Mouse (Mus musculus): ENCODE measurements around the gene Nostrin. TPM values are rescaled to one million over a fixed set of nuclear protein-coding genes. Genes with fewer than 3 reads are reported as not detected.

Gene Nostrin
- total and polyA plus RNA-seq, 3 experiments, result 0.24 to 2.5 (median 0.29) TPM

GRCm38 (mm10) chr2:69140816-69141215, 5.2 kb downstream of the Nostrin start:
- TF ChIP-seq ZNF384 (IDR thresholded peaks at IDR 0.05; ENCODE audit: low read depth, low read length), result no peak
- TF ChIP-seq ZMIZ1 (IDR thresholded peaks at IDR 0.05; ENCODE audit: low read depth, low read length), result no peak
- TF ChIP-seq MYC (IDR thresholded peaks at IDR 0.05; ENCODE audit: low read depth, low read length), result no peak
- TF ChIP-seq EP300 (IDR thresholded peaks at IDR 0.05; ENCODE audit: low read length), result no peak
- no peak for TF ChIP-seq GABPA (IDR thresholded peaks at IDR 0.05; ENCODE audit: insufficient replicate concordance, low read depth, low read length)
- Histone ChIP-seq H3K79me2 (replicated peaks; ENCODE audit: control insufficient read depth, extremely low read depth, insufficient read depth, poor library complexity, severe bottlenecking) (no peaks in the 10 kb centered on the region), H3K4me1 (ENCODE audit: control insufficient read depth in 1 of 2, insufficient read depth in 2 of 2) (peaks cover 2 to 3% of the 10 kb centered on the region in 2 experiments; a peak in 1 of 4 replicates), H3K27ac (ENCODE audit: insufficient read depth, low read depth) (no peak overlapping the region), H3K9ac (ENCODE audit: insufficient read depth, low read depth) (no peak overlapping the region), H3K9me3 (replicated peaks; ENCODE audit: low read length) (no peaks in the 10 kb centered on the region), H3K27me3 (replicated peaks) (no peaks in the 10 kb centered on the region), H3K4me3 (replicated peaks in 1 of 3; ENCODE audit: low read depth in 2 of 3, low read length in 2 of 3, poor library complexity in 1 of 3) (no peak overlapping the region), H3K36me3 (replicated peaks in 1 of 2; ENCODE audit: control insufficient read depth in 1 of 2, insufficient read depth in 1 of 2, low read length in 1 of 2) (no peaks in the 10 kb centered on the region), H3K4me2 (ENCODE audit: insufficient read depth, low read depth, poor library complexity, severe bottlenecking) (no peak overlapping the region)
- no peak for DNase-seq (ENCODE audit: extremely low read depth)
- in situ Hi-C loops (cut with MboI; ENCODE audit: low pct_ligation_motif_present, low pct_unique_long_range_greater_than_20kb, low sequenced_read_pairs) (no loop called here), dilution Hi-C loops (cut with MboI; ENCODE audit: extremely low pct_ligation_motif_present, extremely low pct_unique_long_range_greater_than_20kb, low sequenced_read_pairs) (no loop called here)

GRCm38 (mm10) chr2:69148691-69149090, 13.1 kb downstream of the Nostrin start:
- DNase-seq (ENCODE audit: extremely low read depth), result no peak
- in situ Hi-C loops (cut with MboI; ENCODE audit: low pct_ligation_motif_present, low pct_unique_long_range_greater_than_20kb, low sequenced_read_pairs), result no loop called here
- no peaks in the 10 kb centered on the region for H3K36me3 ChIP-seq (replicated peaks in 1 of 2; ENCODE audit: control insufficient read depth in 1 of 2, insufficient read depth in 1 of 2, low read length in 1 of 2)
- no peaks in the 10 kb centered on the region for H3K79me2 ChIP-seq (replicated peaks; ENCODE audit: control insufficient read depth, extremely low read depth, insufficient read depth, poor library complexity, severe bottlenecking)
- H3K4me3 ChIP-seq (replicated peaks in 1 of 3; ENCODE audit: low read depth in 2 of 3, low read length in 2 of 3, poor library complexity in 1 of 3), result no peak overlapping the region
- H3K9ac ChIP-seq (ENCODE audit: insufficient read depth, low read depth), result no peak overlapping the region
- H3K27ac ChIP-seq (ENCODE audit: insufficient read depth, low read depth), result no peak overlapping the region
- no peaks in the 10 kb centered on the region for H3K9me3 ChIP-seq (replicated peaks; ENCODE audit: low read length)
- H3K4me2 ChIP-seq (ENCODE audit: insufficient read depth, low read depth, poor library complexity, severe bottlenecking), result no peak overlapping the region
- dilution Hi-C loops (cut with MboI; ENCODE audit: extremely low pct_ligation_motif_present, extremely low pct_unique_long_range_greater_than_20kb, low sequenced_read_pairs), result no loop called here
- peak; percentile 42; the same call in 1 of the 2 replicates for TF ChIP-seq BHLHE40 (IDR thresholded peaks at IDR 0.05; ENCODE audit: low read depth, low read length)
- no peak for TF ChIP-seq MYC (IDR thresholded peaks at IDR 0.05; ENCODE audit: low read depth, low read length)
- peaks cover 7% of the 10 kb centered on the region in 2 experiments; a peak in 3 of 4 replicates for H3K4me1 ChIP-seq (ENCODE audit: control insufficient read depth in 1 of 2, insufficient read depth in 2 of 2)
- H3K27me3 ChIP-seq (replicated peaks), result no peaks in the 10 kb centered on the region

- Histone ChIP-seq H3K36me3 (replicated peaks in 1 of 2; ENCODE audit: control insufficient read depth in 1 of 2, insufficient read depth in 1 of 2, low read length in 1 of 2) (no peaks in the 10 kb centered on the region), H3K9ac (ENCODE audit: insufficient read depth, low read depth) (no peak overlapping the region), H3K4me1 (ENCODE audit: control insufficient read depth in 1 of 2, insufficient read depth in 2 of 2) (peaks cover 7% of the 10 kb centered on the region in 2 experiments; a peak in 3 of 4 replicates), H3K79me2 (replicated peaks; ENCODE audit: control insufficient read depth, extremely low read depth, insufficient read depth, poor library complexity, severe bottlenecking) (no peaks in the 10 kb centered on the region), H3K27me3 (replicated peaks) (no peaks in the 10 kb centered on the region), H3K4me2 (ENCODE audit: insufficient read depth, low read depth, poor library complexity, severe bottlenecking) (no peak overlapping the region), H3K9me3 (replicated peaks; ENCODE audit: low read length) (no peaks in the 10 kb centered on the region), H3K27ac (ENCODE audit: insufficient read depth, low read depth) (no peak overlapping the region), H3K4me3 (replicated peaks in 1 of 3; ENCODE audit: low read depth in 2 of 3, low read length in 2 of 3, poor library complexity in 1 of 3) (no peak overlapping the region)
- dilution Hi-C loops (cut with MboI; ENCODE audit: extremely low pct_ligation_motif_present, extremely low pct_unique_long_range_greater_than_20kb, low sequenced_read_pairs), result no loop called here
- TF ChIP-seq USF2 (conservative IDR thresholded peaks at IDR 0.05; ENCODE audit: low read depth, low read length) (no peak), ETS1 (conservative IDR thresholded peaks at IDR 0.05; ENCODE audit: low read depth, low read length) (no peak), MAFK (IDR thresholded peaks at IDR 0.05; ENCODE audit: insufficient replicate concordance, low read length) (no peak)
- no peak for DNase-seq (ENCODE audit: extremely low read depth)
- in situ Hi-C loops (cut with MboI; ENCODE audit: low pct_ligation_motif_present, low pct_unique_long_range_greater_than_20kb, low sequenced_read_pairs), result no loop called here
Measured at GRCm38 (mm10) chr2:69149154-69149553, 13.6 kb downstream of the Nostrin start.

Data from CH12.LX (cell line).